Mouse (Mus musculus) lung, adult 2 months (tissue): ENCODE measurements at regions not wholly inside any gene's neighbourhood (a gene's known extent, or its start where the extent isn't known, plus 50 kb on each side); places are given as distances from the start of the nearest gene placed in this dataset.
A peak's percentile ranks its signal among the peaks of the same experiment; 100 is the strongest.

ENCODE experiments used
- DNase-seq: peaks from one replicate; pipeline ENCODE4 v3.0.0; 2022
- H3K4me1 ChIP-seq: fragments of 200-500 bp; 2 replicates; pipeline ENCODE4 v1.6.1; 2011; ENCODE audit warnings: low read length; ENCODE audit not compliant: control insufficient read depth, insufficient read depth
- H3K4me3 ChIP-seq: fragments of 200-500 bp; replicated peaks from 2 replicates; pipeline ENCODE3; 2011; ENCODE audit warnings: low read depth, mild to moderate bottlenecking, control low read depth, low read length; ENCODE audit errors: extremely low read depth
- CTCF ChIP-seq: fragments of 200-500 bp; IDR thresholded peaks from 2 replicates; pipeline ENCODE4 v1.5.1; 2011; ENCODE audit warnings: mild to moderate bottlenecking, low read length, control low read depth; ENCODE audit not compliant: insufficient read depth
- POLR2A ChIP-seq: fragments of 200-500 bp; IDR thresholded peaks from 2 replicates; pipeline ENCODE4 v1.6.1; 2011; ENCODE audit warnings: low read depth, mild to moderate bottlenecking, control low read depth, low read length, borderline replicate concordance; ENCODE audit errors: extremely low read depth
- WGBS: fragments of 180-500 bp; shearing (Covaris S2); methylation state at CpG from one replicate; pipeline ENCODE4 v1.1.7; 2018; 5-methylcytosine and 5-hydroxymethylcytosine counted together

DNA sequence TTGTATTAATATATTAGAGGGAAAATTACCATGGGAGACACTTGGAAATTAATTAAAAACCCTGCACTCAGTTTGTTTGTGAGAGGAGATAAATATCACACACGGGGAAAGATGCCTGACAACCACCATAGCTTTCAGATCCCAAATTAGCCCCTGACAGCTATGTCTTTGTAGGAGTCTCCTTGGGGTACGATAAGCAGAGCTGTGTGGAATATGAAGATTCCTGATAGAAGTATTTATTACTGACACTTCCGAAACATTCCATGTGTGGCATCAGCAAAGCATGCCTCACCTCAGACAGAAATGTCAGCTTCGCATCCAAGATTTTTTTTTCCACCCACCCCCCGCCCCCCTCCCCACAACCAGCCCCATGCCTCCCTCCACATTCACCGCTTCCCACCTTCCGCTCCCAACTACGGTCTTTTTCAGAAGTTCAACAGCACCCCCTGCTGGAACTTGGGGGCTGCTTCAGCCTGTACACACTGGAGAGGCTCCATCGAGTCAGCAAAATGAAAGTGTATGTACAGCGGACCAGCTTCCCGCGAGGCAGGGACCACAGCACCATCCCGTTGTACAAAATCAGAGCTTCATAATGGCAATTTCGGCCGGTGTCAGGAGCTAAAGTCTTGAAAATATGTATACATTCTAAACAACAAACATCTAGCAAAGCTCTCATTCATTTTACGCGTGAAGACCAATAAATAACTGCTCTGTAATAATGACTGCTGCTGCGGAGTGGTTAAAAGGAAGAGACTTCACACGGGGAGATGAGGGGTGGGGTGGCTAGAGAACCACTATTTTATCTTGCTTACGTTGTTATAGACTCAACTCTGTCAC, 66.7 kb downstream of the Rwdd3 start:
- peak; percentile 69 for TF ChIP-seq CTCF
- TF ChIP-seq POLR2A = no peak
- Histone ChIP-seq H3K4me1 (no peaks in the 10 kb centered on the region), H3K4me3 (no peak overlapping the region)
- DNase-seq = peak; percentile 42
- 26% methylated on average over 20 of the region's 20 CpGs for WGBS

DNA sequence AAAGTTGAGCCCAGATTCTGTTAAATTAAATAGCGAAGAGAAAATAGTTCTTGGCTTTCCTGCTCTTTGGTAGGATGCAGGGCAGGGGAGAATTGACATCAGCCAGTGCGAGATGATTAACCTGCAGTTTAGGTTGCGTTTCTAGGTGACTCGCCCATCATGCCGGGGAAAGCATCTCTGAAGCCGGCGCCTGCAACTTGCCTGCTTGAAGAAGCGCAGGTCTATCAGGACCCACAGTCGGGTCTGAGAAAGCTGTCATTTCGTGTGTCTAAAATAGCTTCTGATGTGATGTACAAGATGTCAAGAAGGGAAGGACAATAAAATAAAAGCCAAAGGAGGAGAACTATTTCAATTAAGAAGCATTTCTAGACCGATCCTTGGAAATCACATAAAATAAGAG, 68.6 kb downstream of the Rwdd3 start:
- no peaks in the 10 kb centered on the region for H3K4me1 ChIP-seq
- H3K4me3 ChIP-seq = no peak overlapping the region
- TF ChIP-seq CTCF (no peak), POLR2A (no peak)
- 80% methylated on average over 11 of the region's 11 CpGs for whole genome bisulfite sequencing
- no peak for DNase-seq

DNA sequence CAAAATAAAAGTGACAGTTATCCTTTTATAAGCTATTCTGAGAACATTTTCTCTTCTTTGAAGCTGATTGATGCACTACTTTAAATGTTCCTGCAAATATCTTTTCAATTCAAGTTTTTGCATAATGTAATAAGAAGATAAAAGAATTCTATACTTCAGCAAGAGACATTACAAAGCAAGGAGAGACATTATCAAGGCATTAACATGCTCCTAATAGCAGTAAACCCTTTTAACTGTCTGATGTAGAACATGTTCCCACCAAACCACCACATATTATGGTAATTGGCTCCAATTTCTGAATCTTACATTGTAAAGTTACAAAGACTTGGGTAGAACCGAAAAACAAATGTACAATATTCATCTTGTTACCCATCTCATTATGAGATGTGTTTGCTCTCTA, 69.4 kb downstream of the Rwdd3 start:
- WGBS = 78% methylated on average over 1 of the region's 1 CpGs
- DNase-seq = no peak
- TF ChIP-seq CTCF (no peak), POLR2A (no peak)
- no peaks in the 10 kb centered on the region for H3K4me1 ChIP-seq
- no peak overlapping the region for H3K4me3 ChIP-seq

DNA sequence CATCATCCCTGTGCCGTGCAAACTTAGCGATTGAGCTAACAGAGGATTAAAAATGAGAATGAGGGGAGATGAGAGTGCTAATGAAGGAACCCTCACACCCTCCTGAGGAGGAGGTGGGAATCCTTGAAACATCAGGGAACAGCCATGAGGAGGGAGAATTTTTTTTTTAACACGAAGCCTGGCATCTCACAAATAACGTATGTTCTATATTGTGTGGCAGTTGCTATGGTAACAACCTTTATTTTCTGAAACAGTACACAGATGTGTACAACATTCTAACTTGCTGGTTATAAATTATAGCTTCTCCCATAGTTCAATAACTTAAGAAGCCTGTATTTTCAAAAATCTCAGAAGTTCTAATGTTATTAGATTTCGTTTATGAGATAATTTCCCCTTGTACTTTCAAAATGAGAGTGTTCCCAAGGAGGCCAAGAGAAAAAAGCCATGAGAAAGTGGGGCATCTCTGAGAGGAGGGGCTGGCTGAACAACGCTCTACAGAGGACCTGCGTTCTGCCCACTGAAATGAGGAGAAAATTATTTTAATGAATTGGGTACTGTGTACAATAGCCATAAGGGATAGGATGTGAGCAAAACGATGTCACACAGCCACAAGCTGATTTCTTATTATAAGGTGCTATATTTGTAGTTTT, 71.2 kb downstream of the Rwdd3 start:
- TF ChIP-seq CTCF (no peak), POLR2A (no peak)
- no peak for DNase-seq
- no peak overlapping the region for H3K4me3 ChIP-seq
- H3K4me1 ChIP-seq = no peaks in the 10 kb centered on the region
- 76% methylated on average over 8 of the region's 8 CpGs for WGBS

DNA sequence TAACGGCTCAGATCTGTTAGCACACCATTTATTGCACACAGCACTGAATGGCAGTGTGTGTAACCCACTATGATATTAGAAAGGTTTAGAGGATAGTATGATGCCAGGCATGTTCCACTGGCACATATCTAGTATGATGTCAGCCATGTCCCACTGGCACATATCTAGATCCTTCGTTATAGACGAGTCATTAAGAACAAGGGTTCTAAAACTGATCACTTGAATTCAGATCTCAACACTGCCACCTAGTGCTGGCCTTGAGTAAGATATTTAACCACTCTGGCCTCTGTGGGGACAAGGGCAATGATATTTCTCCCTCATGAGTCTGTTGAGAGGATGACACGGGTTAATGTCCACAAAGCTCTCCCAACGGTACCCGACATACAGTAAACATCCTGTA, 78.0 kb downstream of the Rwdd3 start:
- no peak for TF ChIP-seq POLR2A
- no peak for TF ChIP-seq CTCF
- WGBS = 21% methylated on average over 6 of the region's 6 CpGs
- Histone ChIP-seq H3K4me3 (no peak overlapping the region), H3K4me1 (no peaks in the 10 kb centered on the region)
- DNase-seq = peak; percentile 14

DNA sequence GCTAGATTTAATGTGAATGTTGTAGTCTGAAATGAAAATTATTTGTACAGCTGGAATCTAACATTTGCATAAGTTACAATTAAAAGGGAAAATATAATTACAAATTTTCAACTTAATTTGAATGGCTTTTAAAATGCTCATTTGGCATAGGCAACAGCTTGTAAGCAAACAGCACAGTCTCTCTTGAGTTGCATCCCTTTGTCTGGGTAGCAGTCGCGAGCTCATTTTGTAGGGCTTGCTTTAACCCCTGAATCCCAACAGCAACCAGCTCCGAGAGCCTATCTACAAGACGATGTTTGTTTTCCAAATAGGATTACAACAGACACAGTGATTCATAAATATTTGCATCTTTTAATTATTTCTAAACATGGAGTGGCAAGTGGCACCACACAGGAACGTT, 82.8 kb downstream of the Rwdd3 start:
- Histone ChIP-seq H3K4me1 (no peaks in the 10 kb centered on the region), H3K4me3 (no peak overlapping the region)
- TF ChIP-seq POLR2A (no peak), CTCF (no peak)
- 68% methylated on average over 5 of the region's 5 CpGs for WGBS
- no peak for DNase-seq

DNA sequence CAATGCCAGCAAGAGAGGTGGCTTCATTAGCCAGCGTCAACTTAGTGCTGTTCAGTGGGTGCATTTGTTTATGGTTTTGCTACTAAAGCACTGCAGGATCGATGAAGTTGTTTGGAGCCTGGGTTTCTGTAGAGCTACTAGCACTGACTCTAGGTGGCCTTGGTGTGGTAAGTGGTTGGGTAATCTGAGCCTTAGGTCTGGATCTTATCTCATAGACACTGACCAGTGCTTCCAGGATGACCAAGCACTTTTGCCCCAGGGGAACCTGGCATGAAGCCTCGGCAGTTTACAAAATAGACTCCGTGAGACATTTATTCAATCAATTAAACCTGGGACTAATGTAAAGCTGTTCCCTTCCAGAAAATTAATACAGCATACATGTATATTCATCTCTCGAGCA, 102.8 kb downstream of the Rwdd3 start:
- WGBS = 72% methylated on average over 5 of the region's 5 CpGs
- TF ChIP-seq POLR2A = no peak
- TF ChIP-seq CTCF = no peak
- H3K4me3 ChIP-seq = no peak overlapping the region
- no peaks in the 10 kb centered on the region for H3K4me1 ChIP-seq
- DNase-seq = no peak

DNA sequence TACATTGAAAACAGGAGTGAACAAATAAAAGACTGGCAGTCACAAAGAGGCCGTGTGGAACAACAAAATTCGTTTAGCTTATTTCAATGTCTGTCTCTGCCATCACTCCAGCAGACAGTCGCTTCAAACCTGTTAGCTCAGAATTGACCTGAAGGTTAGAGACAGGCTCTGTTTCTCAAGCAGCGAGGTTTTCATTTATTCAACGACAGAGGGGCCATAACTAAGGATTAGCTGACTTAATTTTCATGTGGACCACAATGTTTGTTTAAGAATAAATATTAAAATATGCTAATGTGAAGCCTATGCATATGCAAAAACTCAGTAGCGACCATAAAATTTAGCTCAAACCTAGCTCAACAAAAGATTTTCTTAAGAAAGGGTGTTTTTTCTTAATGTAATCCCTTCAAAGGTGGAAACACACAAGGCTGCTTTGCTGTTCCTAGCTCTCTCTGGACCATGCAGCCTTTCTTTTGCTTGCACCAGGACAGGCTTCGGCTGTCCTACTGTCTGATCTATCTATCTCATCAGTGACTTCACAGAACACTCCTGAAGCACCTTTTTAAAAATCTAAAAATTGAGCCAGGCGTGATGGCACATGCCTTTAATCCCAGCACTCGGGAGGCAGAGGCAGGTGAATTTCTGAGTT, 135.5 kb downstream of the Rwdd3 start:
- no peak for DNase-seq
- H3K4me3 ChIP-seq = no peak overlapping the region
- no peaks in the 10 kb centered on the region for H3K4me1 ChIP-seq
- TF ChIP-seq CTCF (no peak), POLR2A (no peak)
- 75% methylated on average over 9 of the region's 9 CpGs for WGBS

DNA sequence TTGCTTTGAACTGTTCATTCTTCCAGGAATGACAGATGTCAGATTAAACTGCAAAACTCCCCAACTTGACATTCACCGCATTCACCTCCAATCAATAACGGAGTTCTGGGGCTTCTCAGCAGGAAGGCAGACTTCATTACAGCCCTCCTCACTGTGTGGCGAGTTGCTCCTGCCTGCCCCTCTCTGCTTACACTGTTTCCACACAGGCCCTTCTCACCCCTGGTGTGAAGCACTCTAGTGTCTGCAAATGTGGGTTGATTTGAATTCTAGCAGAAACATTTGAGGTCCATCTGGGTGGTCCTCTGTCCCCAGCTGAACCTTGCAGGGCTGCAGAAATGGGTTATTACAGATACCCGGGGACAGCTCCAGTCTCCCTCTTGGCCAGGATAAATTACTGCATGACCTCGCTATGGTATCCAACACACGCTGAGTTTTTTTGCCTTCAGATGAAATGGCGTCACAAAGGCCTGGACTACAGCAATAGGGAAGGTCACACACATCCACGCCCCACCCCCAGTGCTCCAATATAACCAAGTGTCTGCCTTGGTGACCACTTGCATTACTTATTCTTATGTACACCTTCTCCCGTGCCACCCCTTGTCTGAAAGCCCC, 145.8 kb downstream of the Rwdd3 start:
- TF ChIP-seq POLR2A = no peak
- no peak for TF ChIP-seq CTCF
- no peaks in the 10 kb centered on the region for H3K4me1 ChIP-seq
- no peak overlapping the region for H3K4me3 ChIP-seq
- DNase-seq = no peak
- 68% methylated on average over 9 of the region's 9 CpGs for WGBS

DNA sequence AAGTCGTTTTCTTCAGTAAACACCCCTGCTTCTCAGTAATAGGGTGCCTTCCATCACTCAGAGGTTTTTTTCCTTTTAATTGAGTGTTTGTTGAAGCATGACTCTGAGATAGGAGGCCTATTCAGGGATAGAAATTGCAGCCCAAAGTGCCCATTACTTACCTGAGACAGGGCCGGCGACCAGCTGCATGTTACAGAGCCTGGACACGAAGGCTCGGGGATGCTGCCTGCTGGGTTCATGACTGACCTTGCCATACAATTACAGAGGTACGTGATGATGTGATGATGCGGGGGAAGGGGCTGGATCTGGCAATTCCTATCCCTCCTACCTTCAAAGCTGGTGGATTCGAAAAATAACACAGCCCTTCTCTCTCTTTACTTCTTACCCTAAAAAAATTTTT, 146.7 kb downstream of the Rwdd3 start:
- H3K4me1 ChIP-seq = no peaks in the 10 kb centered on the region
- DNase-seq = no peak
- 46% methylated on average over 8 of the region's 8 CpGs for WGBS
- H3K4me3 ChIP-seq = no peak overlapping the region
- TF ChIP-seq POLR2A (no peak), CTCF (no peak)
